26 mouse cellular contexts compared by ENCODE assay signal in genomic region chr1:186287831-186288230, GRCm38 (mm10).
"Had no signal": no experiment of that assay in that cellular context is flagged by ENCODE, and none has a peak within 500 bp of the region (broad histone marks: within the 10 kb centered on the region; RNA-seq: fewer than 3 reads in every experiment).

No protein-coding gene starts in this region.

- H3K4me3 ChIP-seq: heart, adult 2 months; heart, embryonic 12.5 days; hindbrain, embryonic 13.5 days; hindbrain, embryonic 15.5 days; kidney, embryonic 15.5 days; left cerebral cortex, adult 2 months; limb, embryonic 10.5 days; limb, embryonic 12.5 days; liver, embryonic 13.5 days; liver, embryonic 15.5 days had no signal

- ATAC-seq: hindbrain, postnatal 0 days; intestine, embryonic 16.5 days had no signal

- H3K4me2 ChIP-seq: heart, embryonic 12.5 days; hindbrain, embryonic 13.5 days; hindbrain, embryonic 15.5 days; kidney, embryonic 15.5 days; limb, embryonic 12.5 days; liver, embryonic 11.5 days; liver, embryonic 13.5 days; liver, embryonic 15.5 days had no signal

- H3K4me1 ChIP-seq: hindbrain, embryonic 13.5 days; hindbrain, embryonic 15.5 days; kidney, embryonic 15.5 days; limb, embryonic 10.5 days; limb, embryonic 12.5 days; liver, embryonic 13.5 days; liver, embryonic 15.5 days had no signal

- DNase-seq: gastrocnemius, postnatal 14 days; gastrocnemius, postnatal 36 days; heart, adult 11 months; heart, adult 2 months; heart, postnatal 10 days; kidney, adult 11 months; kidney, adult 2 months; kidney, adult 9 months; kidney, postnatal 14 days; kidney, postnatal 36 days; layer of hippocampus, adult 9-11 months; layer of hippocampus, postnatal 36 days; liver; liver, embryonic 13.5 days had no signal

- H3K27ac ChIP-seq: heart, adult 2 months; hindbrain, embryonic 13.5 days; hindbrain, embryonic 15.5 days; hindbrain, postnatal 0 days; kidney, embryonic 15.5 days; kidney, postnatal 0 days; left cerebral cortex, adult 2 months; limb, embryonic 10.5 days; limb, embryonic 12.5 days; liver, embryonic 13.5 days; liver, embryonic 15.5 days had no signal

- H3K9me3 ChIP-seq: heart, embryonic 12.5 days; hindbrain, embryonic 13.5 days; hindbrain, embryonic 15.5 days; kidney, embryonic 15.5 days; limb, embryonic 10.5 days; limb, embryonic 12.5 days; liver, embryonic 13.5 days; liver, embryonic 15.5 days had no signal

- H3K27me3 ChIP-seq: heart, embryonic 12.5 days; hindbrain, embryonic 13.5 days; hindbrain, embryonic 15.5 days; kidney, embryonic 15.5 days; limb, embryonic 12.5 days; liver, embryonic 13.5 days; liver, embryonic 15.5 days had no signal

- H3K36me3 ChIP-seq: heart, embryonic 12.5 days; hindbrain, embryonic 13.5 days; hindbrain, embryonic 15.5 days; kidney, embryonic 15.5 days; limb, embryonic 10.5 days; limb, embryonic 12.5 days; liver, embryonic 13.5 days; liver, embryonic 15.5 days had no signal

- H3K9ac ChIP-seq: heart, embryonic 12.5 days; hindbrain, embryonic 13.5 days; hindbrain, embryonic 15.5 days; kidney, embryonic 15.5 days; limb, embryonic 12.5 days; liver, embryonic 13.5 days; liver, embryonic 15.5 days had no signal
